Mouse (Mus musculus) CD8-positive naive resting alpha-beta T cell, adult 2 months (primary cell): ENCODE measurements around the gene Ttc3.

Experiments used
- DNase-seq, 2 experiments: peaks; one replicate each; pipeline ENCODE4 v3.0.0; 2022; ENCODE audit warnings: low read depth in 2 of 2, low spot score in 2 of 2

Gene Ttc3

DNA sequence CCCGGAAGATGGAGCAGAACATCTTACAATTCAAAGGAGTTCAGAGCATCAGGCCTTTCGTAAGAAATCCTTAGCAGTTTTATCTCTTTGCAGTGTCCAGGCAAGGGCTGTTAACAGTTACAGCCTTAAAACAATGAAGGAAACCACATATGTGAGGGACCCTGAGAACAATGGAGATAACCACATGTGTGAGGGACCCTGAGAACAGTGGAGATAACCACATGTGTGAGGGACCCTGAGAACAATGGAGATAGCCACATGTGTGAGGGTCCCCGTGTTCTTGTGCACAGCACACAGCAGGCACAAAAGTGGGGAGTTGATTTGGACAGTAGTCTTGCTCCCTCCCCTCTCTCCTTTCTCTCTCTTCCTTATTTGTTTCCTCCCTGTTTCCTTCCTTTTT is 12.3 kb upstream of the Ttc3 start:
- DNase-seq = no peak

DNA sequence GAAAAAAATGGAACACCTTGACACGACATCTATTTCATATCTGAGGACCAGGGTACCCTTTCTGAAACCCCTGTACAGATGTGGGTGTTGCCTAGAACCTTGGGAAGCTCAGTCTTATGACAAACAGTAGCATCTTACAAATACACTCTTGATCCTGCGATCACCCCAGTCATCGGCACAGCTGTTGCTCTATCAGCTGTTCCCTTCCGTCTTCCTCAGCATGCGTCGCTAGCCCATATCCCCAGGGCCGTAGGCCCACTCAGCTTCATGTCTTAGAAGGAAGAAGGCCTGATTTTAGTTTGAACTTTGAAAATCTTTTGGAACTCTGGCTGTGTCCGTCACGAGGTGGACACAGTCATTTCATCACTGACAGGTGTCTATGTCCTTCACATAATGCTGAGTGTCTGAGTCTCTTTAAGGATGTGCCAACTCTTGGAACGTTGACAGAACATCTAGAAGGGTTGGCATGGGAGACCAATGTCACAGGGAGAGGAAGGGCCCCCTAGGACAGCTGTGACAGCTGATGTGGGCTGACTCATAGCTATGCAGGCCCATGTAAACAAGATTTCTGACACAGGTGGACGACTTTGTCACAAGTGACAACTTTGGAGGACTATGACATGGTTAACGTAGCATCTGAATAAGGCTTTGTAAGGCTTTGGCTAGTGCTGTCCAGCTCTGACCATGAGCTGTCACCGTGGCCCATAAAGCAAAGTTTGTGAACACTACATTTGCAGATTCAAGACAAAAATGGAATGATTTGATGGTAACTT is 9.7 kb upstream of the Ttc3 start:
- no peak for DNase-seq

DNA sequence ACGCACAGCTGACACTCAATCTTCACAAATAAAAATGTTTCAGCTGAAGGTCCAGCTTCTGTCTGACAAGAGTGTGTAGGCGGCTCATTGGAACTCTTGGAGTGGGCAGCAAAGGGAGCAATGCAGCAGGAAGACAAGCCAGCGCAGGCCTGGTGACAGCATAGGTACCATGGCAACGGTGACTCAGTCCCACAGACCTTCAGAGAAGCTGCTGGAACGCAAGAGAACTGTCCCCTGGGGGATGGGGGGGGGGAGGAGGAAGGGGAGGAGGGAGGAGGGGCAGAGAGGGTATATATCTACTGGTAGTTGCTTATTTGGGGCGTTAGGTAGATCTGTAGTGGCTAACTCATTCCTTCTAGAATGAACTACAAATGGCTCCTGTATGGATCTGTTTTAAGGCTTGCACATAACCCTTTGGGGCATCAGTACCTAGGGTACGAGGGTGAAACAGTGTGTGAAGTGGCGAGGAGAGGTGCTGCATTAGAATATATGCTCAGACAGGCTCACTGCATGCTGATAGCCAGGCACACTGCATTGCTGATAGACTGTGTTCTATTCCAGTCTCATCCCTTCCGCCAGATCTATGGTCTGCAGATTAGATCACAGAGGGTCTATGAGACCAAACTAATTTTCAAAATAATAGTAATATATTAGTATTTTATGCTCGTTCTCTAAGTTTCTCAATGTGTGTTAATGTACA is 8.1 kb upstream of the Ttc3 start:
- DNase-seq = no peak

DNA sequence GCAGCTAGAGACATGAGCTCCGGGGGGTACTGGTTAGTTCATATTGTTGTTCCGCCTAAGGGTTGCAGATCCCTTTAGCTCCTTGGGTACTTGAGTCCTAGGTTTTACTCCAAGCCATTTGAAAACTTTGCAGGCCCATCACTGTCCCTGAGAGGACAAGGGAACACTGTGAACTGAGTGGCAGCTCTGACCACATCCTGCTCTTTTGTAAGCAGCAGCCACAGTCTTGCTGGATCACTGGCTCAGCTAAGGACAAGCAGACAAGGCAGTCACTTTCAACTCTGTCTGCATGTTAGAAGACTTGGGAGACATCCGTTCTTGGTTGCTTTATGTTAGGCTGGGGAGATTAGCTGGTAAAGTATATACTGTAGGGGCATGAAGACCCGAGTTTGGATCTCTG is 6.6 kb upstream of the Ttc3 start:
- DNase-seq = no peak

DNA sequence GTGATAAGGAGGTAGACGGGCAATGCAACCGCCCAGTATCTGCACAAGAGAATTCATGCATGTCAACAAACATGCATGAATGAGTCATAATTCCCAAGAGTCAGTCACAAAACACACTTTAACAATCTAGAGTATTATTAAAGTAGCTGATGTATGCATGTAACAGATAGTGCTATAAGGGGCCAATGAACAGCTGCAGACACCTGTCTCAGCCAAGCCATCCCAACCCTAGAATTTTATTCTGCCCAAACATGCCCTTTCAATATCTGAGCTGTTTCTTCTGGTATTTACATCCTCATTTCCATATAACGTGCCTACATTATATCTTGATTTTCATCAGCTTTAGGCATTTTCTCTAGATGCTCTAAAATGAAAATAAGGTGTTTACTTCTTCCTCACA is 5.0 kb upstream of the Ttc3 start:
- no peak for DNase-seq

DNA sequence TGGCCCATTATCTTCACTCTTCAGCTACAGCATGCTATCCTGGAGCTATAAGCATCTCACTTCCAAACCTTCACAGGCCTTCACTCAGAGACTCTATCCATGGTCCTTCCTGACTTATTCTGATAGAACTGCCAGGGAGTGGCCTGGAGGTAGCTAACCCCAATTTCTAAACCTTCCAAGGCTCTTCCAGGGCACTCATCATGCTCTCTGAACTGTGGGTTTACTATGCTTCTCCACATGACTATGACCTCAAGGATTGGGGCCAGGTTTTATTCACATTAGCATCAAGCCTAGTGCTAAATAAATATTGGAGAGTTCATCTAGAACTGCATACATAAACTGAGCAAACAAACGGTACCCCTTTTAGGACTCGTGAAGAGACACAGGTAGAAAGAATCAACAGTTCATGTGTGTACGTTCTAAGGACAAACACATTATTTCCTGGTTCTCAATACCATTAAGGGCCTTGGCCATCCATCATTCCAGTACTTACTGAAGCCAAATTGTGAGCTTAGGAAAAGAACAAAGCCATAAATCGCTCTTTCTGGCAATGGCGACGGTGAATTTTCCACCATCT is 734 bp upstream of the Ttc3 start:
- DNase-seq = no peak

DNA sequence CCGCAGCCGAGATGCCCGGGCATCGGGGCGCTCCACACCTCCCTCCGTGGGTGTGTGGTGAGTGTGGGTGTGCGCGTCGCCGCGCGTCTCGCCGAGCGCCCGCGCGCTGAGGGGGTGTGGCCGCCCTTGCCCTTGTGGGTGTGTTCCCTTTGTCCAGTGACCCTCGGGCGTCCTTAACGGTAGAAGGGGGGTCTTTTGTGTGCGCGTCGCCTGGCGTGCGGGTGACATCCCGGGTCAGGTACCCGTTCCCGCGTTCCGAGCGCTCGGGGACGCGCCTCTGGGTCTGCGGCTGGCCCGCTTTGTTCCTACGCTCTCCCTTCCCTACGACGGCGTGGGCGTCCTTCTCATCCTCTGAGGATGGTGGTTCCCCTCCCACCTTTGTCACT is 490 bp downstream of the Ttc3 start:
- DNase-seq = peak; percentile 66 to 69

DNA sequence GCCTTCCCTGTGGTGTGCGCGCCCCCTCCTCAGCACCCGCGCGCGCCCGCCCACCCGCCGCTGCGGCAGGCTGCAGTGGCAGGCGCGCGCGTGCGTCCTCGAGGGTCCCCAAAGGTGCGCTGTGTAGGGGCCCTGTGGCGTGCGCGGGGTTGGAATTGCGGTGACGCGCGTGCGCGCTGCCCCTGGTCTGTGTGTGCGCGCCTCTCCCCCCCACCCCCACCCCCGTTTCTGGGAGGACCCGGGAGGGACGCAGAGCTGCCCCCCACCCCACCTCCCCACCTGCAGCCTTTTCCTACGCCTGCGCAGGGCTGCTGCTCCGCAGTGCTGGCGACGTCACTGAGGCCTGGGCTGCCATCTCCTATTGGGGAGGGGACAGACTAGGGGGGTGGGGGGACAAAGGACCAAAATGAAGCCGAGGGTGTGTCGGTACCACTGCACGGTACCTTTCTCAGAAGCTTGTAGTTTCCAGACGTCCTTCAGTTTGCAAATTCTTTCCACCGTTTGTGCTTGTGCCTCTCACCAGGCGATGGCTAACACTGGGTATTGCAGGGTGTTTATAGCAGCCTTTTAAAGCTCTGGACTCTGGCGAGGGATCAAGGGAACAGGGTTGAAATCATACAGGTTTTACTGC is 998 bp downstream of the Ttc3 start, which contains the start of gene Pigp:
Gene Pigp, minus strand, starts transcription at position 542 of the 631 bp plus-strand sequence.
- DNase-seq = peak; percentile 31 to 41

DNA sequence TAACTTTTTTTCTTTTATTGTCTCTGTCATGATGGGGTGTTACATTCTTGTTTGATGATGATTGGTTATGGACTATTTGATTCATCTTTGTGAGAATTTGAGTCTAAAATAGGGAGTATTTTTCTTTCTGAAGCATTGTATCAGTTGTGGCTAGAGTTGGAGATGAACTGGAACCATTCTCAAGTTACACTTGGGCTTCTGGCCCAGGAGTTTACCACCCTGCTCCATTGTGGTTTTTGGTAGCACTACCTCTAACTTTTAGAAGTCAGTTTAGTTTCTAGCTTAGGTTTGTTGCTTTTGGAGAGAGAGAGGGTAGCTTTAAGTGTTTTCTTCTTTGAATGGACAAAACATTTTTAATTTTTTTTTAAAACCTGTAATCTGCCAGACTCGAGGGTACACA is 9.0 kb downstream of the Ttc3 start:
- DNase-seq = no peak

DNA sequence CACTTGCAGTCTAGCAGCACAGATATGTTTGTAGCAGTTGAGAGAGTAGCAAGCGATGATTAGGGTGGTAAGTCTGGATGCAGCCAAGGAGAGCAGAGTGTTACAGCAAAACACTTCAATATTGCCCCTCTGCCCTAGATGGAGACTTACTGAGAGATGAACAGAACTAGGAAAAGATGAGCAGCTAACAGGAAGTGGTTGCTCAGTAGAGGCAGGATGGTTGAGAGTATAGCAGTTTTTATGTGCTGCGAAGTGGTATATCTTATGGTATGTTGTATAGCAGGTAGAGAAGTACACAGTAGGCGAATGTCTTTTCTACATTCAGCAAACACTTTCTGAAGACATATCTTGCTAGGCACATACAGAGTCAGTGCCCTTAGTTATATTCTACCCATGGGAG is 12.9 kb downstream of the Ttc3 start:
- peak in 1 of 2 experiments; percentile 19 for DNase-seq

DNA sequence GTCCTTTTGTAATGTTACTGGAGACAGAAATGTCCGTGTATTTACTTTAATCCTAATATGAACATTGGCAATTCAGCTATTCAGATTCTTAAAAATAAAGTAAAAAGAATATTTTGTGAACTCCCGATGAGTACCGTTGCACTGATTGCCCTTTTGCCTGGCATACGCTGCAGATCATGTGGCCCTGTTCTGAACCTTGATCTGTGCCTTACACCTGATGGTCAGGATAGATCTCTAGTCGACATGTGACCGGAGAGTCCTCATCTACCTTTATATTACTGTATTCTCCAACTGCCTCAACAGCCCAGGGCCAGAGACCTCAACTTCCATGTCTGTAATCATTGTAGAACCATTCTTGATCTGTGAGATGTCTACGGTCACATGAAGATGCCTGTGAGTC is 17.3 kb downstream of the Ttc3 start:
- DNase-seq = no peak

DNA sequence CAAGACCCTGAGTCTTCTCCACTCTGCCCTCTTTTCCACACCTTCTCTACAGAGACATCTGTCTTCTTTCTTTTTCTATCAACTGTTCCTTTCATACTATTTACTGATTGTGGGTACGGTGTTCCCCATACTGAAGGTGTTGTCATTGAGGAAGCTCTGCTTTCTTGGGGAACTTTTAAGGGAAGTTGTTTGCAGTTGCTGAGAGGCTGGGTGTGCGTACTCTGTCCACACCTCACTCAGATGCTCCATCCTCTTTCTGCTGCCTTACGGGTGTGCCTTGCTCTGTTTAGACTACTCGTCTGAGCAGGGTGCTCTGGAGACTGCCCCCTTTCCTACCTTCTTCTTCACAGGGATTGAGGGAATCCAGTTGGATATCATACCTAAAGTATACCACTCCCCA is 21.9 kb downstream of the Ttc3 start:
- no peak for DNase-seq

DNA sequence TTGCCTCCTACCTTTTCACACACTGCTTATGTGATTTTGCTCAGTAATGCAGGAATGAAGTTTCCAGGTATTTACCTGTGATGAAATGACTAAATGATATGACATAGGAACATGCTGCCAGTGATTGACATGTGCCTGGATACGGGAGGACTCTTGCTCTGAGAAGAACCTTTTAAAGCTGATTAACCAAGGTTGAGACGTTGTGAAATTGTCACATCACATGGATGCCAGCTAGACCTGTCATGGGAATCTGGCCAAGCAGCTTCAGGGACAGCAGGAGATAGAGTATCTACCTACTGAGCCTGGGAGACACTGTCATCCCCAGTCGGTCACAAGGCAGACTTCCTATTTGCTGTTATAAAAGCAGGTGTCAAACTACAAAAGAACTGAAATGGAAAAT is 24.6 kb downstream of the Ttc3 start:
- no peak for DNase-seq

DNA sequence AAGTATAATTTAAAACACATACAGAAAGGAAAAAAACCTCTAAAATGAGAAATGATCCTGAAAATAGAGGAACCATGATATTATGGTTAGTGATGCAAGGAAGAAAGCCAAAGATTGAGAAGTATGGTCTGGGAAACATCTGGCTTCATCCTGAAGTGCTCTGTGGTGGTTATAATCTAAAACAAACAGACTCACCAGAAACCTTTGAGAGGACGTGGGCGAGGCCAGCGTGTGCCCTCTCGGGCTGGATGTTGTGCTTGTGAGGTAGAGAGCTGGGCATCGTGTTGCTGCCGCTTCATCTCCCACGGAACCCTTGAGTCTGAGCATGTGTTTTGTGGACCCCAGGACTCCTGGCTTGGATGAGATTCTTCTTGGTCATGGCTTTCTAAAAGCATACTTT is 26.2 kb downstream of the Ttc3 start:
- DNase-seq = no peak

DNA sequence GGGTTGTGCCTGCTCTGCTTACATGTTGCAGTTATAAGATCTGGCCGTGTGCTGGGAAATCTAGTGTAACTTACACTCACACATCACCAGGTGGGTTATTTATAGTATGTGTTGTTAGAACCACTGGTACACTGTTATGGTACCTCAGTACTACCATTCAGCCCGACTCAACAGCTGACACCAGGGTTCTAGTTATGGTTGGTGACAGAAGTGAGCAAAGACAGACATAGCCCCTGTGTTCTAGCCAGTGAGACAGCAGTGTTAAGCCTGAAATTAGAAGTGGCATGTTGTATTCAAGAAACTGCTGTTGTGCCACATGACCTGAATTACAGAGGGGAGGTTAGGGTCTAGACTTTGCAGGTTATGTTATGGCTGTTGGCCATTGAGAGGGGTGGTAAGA is 28.7 kb downstream of the Ttc3 start:
- DNase-seq = no peak

DNA sequence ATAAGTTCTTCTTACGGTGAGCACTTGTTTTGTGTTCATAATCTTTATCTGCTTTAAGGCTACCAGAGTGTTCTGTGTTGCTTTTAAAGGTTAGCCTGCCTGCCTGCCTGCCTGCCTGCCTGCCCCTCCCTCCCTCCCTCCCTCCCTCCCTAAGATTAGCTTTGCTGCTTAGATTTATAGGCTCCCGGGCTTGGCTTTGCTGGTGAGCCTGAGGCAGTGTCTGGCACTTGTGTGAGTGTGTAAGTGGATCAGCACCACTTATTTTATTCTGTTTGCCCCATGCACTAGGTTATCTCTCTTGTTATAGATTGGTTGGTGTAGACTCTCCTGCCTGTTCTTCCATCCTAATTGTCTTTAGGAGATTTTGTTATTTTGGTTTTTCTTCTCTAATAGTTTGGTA is 31.2 kb downstream of the Ttc3 start:
- DNase-seq = no peak

DNA sequence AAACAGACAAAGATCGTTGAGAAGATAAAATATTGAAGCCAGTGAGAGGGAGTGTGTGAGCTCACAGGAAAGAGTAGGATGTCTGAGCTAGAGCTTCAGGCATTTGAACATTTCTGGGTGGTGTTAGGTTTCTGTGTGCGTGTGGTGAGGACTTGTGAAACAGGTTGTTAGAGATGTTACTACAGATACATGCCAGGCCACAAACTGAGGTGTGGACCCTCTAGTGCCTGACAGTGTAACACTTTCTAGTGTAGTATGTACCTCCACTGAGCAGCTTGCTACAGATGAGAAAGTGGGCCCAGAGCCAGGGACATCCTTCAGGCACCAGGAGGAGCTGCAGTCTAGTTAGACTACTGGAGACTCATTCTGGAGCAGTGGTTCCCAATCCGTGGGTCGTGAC is 31.8 kb downstream of the Ttc3 start:
- peak in 1 of 2 experiments; percentile 2 for DNase-seq

DNA sequence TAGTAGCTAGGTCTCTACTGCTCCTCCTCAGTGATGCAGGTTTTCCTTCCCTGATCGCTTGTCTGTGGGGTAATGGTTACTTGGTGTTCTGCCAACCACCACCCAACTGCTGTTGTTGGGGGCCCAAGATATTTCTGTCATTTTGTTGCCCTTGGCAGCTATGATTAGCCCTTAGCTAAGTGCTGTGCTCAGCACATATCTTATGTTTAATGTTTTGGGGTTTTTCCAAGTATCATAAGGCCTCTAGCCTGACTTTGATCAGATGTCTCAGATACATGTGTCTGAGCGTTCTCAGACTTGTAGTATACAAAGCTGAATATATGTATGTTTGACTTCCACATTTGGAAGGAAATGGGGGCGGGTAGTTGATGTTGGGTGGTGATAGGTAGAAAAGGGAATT is 40.9 kb downstream of the Ttc3 start:
- DNase-seq = no peak

DNA sequence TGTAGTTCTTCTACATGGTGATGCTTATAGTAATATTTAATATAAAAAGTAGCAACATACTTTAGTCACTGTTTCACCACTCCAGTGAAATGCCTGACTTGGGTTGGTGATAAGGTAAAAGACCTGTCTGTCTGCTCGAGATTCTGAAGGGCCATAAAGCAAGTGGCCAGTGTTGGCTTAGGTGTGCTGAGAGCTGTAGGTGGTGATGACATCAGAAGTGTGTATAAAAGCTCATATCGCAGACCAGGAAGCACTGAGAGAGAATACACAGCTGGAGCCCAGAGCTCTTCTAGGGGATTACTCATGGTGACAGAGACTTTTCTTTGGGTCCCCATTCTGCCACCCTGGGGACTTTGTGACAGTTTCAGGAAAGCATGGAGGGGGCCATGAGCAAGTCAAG is 41.8 kb downstream of the Ttc3 start:
- no peak for DNase-seq

DNA sequence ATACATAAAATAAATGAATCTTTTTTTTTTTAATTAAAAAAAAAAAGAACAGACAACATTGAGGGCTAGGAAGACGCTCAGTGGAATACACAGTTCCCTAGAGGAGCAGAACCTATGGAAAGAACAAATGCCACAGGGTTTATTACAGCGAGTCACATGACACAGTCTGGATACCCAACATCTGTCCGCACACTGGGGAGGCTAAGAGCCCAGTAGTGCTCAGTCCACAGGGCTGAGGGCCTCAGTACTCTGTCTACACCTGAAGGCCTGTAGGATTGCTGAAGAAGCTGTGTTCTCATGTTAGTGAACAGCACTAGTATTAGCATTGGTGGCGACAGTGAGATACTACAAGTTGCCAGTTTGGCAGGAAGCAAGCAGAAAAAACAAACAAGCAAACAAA is 42.3 kb downstream of the Ttc3 start:
- DNase-seq = no peak

DNA sequence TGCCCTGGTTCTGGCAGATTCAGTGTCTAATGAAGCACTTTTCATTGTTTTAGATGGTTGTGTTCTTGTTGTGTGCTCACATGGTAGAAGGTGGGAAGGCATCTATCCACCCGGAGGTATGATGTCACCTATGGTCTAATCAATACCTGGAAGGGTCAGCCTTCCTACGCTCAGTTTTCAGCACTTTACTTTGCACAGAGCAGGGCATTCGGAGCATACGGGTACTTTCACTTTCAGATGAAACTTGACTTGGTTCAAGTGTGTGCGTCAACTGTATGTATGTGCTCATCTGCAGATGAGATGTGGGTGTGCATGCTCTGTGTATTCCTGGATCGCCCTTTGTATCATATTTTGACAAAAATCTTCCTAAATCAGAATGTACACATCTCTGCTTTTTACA is 43.7 kb downstream of the Ttc3 start:
- DNase-seq = no peak

DNA sequence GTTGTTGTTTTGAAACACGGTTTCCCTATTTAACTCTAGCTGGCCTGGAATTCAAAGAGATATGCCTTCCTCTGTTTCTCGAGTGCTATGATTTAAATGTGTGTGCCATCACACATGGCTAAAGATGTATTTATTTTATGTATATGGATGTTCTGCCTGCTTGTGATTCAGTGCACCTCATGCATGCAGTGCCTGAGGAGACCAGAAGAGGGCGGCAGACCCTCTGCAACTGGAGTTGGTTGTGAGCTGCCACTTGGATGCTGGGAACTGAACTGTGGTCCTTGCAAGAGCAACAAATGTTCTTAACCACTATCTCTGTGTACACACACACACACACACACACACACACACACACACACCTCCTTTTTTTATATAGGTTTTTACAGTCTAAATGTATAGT is 50.1 kb downstream of the Ttc3 start:
- peak in 1 of 2 experiments; percentile 6 for DNase-seq
